Mouse (Mus musculus) embryonic fibroblast, embryonic 13.5 days (primary cell): ENCODE measurements around the gene Tgfb1i1. TPM values are rescaled to one million over a fixed set of nuclear protein-coding genes. Genes with fewer than 3 reads are reported as not detected.

ENCODE experiments used
- H3K27ac ChIP-seq: 2 replicates; pipeline ENCODE4 v1.5.1; 2012; ENCODE audit warnings: low read length, control low read depth, inconsistent platforms; ENCODE audit not compliant: insufficient read depth
- H3K4me1 ChIP-seq: 2 replicates; pipeline ENCODE4 v1.6.1; 2011; ENCODE audit warnings: low read length; ENCODE audit not compliant: control insufficient read depth, insufficient read depth
- H3K4me3 ChIP-seq: 2 replicates; pipeline ENCODE4 v1.5.1; 2011; ENCODE audit warnings: mild to moderate bottlenecking, control low read depth, low read length; ENCODE audit not compliant: insufficient read depth
- CTCF ChIP-seq: IDR thresholded peaks from 2 replicates; pipeline ENCODE4 v1.5.1; 2011; ENCODE audit warnings: mild to moderate bottlenecking, control low read depth, low read length, moderate library complexity, borderline replicate concordance; ENCODE audit not compliant: insufficient read depth
- POLR2A ChIP-seq: IDR thresholded peaks from 2 replicates; pipeline ENCODE4 v1.6.1; 2011; ENCODE audit warnings: low read depth, mild to moderate bottlenecking, control low read depth, low read length, moderate library complexity
- polyA plus RNA-seq: library from polyadenylated mRNA; stranded (reverse); fragments of >200 nt; gene quantifications from 2 replicates; pipeline ENCODE4 v1.2.4, GENCODE M21; 2011; ENCODE audit warnings: low read depth; ENCODE audit not compliant: missing spikeins, insufficient read length

Tgfb1i1 gene
- polyA plus RNA-seq, 1 experiment, result 200 TPM

DNA sequence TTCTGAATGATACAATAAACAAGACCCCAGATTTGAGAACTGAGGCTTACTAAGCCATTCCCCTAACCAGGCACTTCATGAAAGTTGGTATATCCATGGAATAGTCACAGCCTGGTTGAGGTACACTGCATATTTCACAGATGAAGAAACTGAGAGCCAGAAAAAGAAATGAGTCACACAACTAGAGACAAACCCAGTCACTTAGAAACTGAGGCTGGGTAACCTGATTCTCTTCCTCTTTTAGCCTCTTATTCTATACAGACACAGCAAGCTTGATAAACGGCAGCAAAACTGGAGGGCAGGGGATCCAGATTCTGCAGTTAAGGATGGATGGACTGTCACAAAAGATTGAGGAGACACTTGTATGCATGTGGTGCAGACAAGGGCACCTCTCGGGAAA is 11.8 kb upstream of the Tgfb1i1 start:
- Histone ChIP-seq H3K27ac (no peak overlapping the region), H3K4me3 (no peak overlapping the region), H3K4me1 (peaks cover 8% of the 10 kb centered on the region)
- TF ChIP-seq POLR2A (peak; percentile 8; the same call in 1 of the 2 replicates), CTCF (no peak)

GRCm38 (mm10) chr7:128235481-128235880 is 11.1 kb upstream of the Tgfb1i1 start:
- Histone ChIP-seq H3K4me3 (no peak overlapping the region), H3K27ac (no peak overlapping the region), H3K4me1 (peaks cover 8% of the 10 kb centered on the region)
- TF ChIP-seq POLR2A (no peak; the same call in 1 of the 2 replicates), CTCF (no peak)

DNA sequence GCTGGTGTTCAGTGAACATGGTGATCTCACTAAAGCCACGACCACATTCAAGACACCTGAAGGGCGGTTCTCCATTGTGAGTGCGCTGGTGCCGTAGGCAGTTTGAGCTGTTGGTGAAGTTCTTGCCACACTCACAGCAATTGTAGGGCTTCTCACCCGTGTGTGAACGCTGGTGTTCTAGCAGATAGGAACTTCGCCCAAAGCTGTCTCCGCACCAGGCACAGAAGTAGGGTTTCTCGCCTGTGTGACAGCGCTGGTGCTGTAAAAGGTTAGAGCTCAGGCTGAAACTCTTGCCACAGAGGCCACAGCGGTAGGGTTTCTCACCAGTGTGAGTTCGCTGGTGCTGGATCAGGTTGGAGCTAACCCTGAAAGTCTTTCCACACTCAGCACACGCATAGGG is 10.2 kb upstream of the Tgfb1i1 start:
- TF ChIP-seq CTCF, result no peak
- TF ChIP-seq POLR2A, result no peak
- H3K27ac ChIP-seq, result no peak overlapping the region
- no peak overlapping the region for H3K4me3 ChIP-seq
- peaks cover 8% of the 10 kb centered on the region for H3K4me1 ChIP-seq

DNA sequence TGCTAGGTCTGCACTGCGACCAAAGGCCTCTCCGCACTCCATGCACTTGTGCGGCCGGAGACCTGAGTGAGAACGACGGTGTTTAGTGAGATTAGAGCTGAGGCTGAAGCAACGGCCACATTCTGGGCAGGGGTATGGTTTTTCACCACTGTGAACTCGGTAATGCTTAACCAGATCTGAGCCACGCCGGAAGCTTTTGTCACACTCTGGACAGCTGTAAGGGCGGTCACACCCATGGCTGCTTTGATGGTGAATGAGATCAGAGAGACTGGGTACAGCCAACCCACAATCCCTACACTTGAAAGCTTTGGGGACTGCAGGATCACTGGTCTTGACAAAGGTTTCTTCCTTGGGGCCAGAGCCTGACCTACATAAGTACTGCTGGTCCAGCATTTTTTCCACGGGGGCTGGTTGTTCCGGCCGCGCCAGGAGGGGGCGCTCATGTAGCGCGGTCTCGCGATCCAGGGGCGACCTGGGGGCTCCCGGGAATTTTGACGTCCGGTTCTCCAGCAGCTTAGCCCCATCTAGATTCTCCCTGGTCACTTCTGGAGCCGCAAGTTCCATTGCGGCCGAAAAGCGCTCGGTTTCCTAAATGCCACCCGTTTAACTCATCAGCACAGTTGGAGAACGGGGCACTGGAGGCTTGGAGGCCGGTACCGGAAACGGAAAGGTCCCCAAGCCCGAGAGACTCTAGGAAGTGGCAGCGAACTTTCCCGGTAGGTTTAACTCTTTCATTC is 9.6 kb upstream of the Tgfb1i1 start, which contains the start of gene Armc5:
TSS of gene Armc5 (plus strand) at position 487 of the 737 bp plus-strand sequence.
- peak within 1 kb of the TSS; percentile 97 for H3K27ac ChIP-seq
- peak; percentile 37; the same call in 1 of the 2 replicates for TF ChIP-seq CTCF
- TF ChIP-seq POLR2A, result peak; percentile 35; the same call in 1 of the 2 replicates
- H3K4me3 ChIP-seq, result peak within 1 kb of the TSS; percentile 95
- H3K4me1 ChIP-seq, result peaks cover 8% of the 10 kb centered on the region

DNA sequence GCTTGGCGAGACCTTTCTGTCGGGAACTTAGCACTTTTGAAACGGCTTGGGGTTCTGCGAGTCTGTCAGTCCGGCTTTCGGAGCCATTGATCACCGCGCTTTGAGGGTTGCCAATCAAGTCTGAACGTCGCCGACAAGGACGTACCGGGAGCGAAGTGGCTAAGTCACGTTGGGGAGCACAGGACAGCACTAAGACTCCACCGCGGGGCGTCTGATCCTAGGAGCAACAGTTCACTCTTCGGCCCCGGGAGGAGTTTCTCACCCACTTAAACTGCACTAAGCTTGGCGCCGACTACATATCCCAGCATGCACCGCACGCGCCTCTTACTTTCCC is 9.1 kb upstream of the Tgfb1i1 start:
- Histone ChIP-seq H3K4me1 (peaks cover 8% of the 10 kb centered on the region), H3K27ac (peak overlapping the region; percentile 97), H3K4me3 (peak overlapping the region; percentile 95)
- TF ChIP-seq POLR2A (no peak), CTCF (no peak)

- peak within 1 kb of the TSS; percentile 95 for H3K4me3 ChIP-seq
- TF ChIP-seq CTCF (no peak), POLR2A (peak; percentile 96)
- H3K27ac ChIP-seq, result peak within 1 kb of the TSS; percentile 97
Observed at GRCm38 (mm10) chr7:128237927-128238778, 8.5 kb upstream of the Tgfb1i1 start, which contains the start of gene 9130023H24Rik. TSS of gene 9130023H24Rik (minus strand) at chr7:128238031.

DNA sequence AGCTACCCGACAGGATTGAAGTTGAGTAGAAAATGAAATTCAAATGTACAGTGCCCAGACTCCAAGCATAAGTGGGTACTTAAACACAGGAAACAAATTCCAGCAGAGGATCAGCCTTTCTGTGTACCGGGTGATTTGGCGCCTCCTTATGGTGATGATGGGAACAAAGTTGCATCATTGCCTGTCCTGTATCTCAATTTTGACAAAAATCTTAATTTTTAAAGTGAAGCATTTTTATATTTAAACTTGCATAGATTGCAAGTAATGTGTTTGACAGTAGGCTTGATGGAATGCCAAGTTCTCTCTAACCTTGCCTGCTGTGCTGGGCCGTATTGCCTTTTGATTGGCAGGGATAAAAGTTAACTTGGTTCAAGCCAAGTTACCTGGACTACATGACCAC is 7.6 kb upstream of the Tgfb1i1 start:
- Histone ChIP-seq H3K27ac (peak overlapping the region; percentile 83), H3K4me1 (peaks cover 8% of the 10 kb centered on the region), H3K4me3 (peak overlapping the region; percentile 64)
- 0 out of 2 replicates have a peak, but pooled peaks have one; percentile 7 for TF ChIP-seq POLR2A
- TF ChIP-seq CTCF, result no peak

More at GRCm38 (mm10) chr7:128237927-128238778, 8.5 kb upstream of the Tgfb1i1 start, which contains the start of gene 9130023H24Rik:
- H3K4me1 ChIP-seq, result peaks cover 8% of the 10 kb centered on the region

DNA sequence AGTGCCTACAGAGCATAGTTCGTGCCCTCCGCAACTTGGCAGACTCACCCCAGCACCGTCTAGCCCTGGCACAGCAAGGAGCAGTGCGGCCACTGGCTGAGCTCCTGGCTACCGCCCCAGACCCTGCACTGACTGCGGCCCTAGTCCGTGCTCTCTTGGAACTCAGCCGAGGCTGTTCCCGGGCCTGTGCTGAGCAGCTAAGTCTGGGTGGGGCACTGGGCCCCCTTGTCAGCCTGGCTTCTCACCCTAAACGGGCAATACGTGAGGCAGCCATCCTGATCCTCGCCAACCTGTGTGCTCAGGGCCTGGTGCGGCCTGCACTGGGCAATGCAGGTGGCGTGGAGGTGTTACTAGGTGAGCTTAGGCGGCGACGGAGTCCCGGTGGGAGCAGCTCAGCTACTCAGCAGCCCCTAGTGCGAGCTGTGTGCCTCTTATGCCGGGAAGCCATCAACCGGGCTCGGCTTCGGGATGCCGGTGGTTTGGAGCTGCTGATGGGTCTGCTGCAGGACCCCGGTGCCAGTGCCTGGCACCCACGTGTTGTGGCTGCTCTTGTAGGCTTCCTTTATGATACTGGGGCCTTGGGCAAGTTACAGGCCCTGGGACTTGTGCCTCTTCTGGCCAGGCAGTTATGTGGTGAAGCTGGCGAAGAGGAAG is 6.4 kb upstream of the Tgfb1i1 start:
- Histone ChIP-seq H3K27ac (no peak overlapping the region), H3K4me1 (peaks cover 6% of the 10 kb centered on the region), H3K4me3 (no peak overlapping the region)
- TF ChIP-seq POLR2A (no peak), CTCF (no peak)

DNA sequence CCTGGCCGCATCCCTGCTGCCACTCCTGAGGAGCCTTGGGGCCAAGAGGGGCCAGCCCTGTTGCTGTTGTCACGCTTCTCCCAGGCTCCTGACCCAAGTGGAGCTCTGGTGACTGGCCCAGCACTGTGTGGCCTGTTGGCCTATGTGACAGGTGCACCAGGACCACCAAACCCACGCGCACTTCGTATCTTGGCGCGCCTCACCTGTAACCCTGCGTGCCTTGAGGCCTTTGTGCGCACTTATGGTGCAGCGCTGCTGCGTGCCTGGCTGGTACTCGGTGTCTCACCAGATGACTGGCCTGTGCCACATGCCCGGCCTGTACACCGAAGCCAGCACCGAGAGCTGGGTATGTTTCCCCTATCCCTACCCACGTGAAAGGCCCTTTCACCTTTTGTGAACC is 4.3 kb upstream of the Tgfb1i1 start:
- no peak overlapping the region for H3K4me3 ChIP-seq
- TF ChIP-seq CTCF (no peak), POLR2A (no peak)
- H3K27ac ChIP-seq, result no peak overlapping the region
- peaks cover 6% of the 10 kb centered on the region for H3K4me1 ChIP-seq
